Mouse (Mus musculus): ENCODE results near the gene Isl2.

Gene Isl2

DNA sequence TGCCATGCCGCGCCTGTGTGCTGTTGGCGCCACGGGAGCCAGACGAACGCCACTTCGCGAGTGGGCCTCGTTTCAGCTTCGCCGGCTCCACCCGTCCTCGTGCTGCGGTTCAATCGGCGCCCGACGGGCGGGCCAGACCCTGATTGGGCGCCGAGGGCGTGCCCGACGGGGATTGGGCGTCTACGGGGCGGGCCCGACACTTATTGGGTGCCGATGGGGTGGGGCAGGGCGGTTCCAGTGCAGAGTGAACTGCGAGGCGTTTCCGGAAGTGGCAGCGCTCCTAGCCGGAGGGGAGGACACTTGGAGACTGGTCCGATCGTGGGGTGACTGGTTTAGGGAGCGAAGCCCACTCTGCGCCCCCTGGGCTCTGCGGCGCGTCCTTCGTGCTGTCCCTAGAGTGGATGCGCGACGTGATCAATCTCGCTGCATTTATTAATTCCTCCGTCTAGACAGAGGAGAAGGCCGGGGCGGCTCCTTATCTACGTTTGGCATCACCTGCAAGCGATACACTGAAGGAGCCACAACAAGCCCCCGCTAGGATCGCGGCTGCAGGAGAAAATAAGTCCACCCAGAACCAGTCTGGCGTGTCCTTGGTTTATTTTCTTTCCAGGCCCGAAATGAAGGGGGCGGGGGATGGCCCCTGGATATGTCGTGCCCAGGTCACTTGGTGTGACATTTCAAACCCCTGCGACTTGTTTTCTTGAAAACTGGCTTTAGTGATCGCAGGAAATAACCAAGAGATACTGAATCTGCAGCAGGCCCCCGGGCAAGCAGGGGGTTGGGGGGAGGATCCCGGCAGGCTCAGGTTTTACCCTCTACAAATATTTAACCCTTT lies 7.9 kb downstream of the Isl2 start:
- DNase-seq, result peak; percentile 53 to 68

DNA sequence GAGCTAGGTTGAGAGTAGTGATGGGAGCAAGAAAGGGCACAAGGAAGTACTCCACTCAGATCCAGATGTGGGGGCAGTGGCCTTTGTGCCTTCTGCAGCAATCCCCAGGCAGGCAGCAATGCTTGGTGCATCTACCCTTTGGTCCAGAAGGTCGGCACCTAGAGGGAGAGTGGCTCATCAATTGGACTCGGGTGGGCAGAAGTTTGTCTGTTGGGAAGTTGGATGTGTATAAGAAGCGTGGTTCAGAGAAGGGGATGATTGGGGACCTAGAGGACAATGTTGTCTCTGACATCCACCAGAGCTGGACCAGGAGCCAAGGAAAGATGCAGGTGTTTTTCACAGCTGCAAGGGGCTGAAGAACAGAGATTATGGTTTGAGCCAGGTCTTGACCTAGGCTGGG lies 10.4 kb downstream of the Isl2 start:
- no peak for DNase-seq

DNA sequence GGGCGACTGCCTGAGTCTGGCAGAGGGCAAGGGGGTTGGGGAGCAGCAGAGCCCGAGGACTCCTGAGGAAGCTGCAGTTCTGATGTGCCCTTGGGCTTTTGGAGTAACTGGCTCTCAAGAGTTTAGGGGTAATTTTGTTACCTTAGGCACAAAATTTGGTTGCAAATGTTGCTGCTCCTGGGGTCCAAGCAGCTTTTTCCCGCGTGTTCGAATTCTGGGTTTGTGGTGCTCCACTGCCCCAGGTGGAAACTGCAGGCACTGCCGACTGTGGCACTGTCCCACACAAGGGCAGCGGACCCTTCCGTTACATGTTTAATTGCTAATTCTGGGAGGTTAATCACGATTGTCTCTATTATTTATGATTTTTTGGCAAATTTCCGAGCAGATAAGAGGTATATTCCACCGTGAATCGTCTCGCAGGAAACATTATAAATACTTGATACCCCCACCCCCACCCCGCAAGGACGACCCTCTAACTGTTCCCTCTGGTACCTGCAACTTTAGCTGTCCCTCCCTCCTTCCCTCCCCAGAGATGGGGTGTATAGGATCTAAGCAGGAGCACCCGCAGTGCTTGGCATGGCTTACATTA lies 10.9 kb downstream of the Isl2 start:
- DNase-seq, result no peak

DNA sequence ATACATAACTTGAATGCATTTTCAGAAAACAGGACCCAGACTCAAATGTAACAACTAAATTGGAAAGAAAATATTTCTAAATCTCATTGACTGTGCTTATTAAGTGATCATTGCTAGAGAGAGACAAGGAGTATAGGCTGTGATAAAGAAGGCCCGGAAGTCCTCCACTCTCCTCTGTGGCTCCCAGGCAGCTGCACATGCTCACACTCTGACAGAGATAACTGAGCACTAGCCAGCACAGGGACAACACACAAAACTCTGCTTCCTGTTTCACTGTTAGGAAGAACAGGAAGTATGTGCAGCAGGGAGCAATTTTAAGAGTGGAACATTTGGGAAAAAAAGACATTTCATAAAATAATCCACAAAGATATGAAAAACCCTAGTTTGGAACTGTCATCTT lies 16.5 kb downstream of the Isl2 start:
- DNase-seq, result no peak

DNA sequence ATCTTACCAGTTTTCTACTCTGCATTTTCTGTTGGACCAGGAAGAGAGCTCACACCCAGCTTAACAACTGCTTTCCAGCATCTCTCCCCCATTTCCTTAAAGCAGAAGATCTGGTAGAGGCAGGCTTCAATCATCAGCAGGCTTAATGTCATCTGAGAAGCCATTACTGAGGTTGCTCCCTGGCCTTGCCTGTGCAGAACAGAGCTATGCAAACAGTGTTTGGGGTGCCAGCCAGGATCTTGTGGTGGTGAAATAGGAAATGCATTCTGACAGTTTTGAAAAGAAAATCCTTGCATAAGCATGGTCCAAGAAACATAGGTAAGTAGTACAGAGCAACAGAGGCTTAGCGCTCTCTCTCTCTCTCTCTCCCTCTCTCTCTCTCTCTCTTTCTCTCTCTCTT lies 22.5 kb downstream of the Isl2 start:
- DNase-seq, result no peak

DNA sequence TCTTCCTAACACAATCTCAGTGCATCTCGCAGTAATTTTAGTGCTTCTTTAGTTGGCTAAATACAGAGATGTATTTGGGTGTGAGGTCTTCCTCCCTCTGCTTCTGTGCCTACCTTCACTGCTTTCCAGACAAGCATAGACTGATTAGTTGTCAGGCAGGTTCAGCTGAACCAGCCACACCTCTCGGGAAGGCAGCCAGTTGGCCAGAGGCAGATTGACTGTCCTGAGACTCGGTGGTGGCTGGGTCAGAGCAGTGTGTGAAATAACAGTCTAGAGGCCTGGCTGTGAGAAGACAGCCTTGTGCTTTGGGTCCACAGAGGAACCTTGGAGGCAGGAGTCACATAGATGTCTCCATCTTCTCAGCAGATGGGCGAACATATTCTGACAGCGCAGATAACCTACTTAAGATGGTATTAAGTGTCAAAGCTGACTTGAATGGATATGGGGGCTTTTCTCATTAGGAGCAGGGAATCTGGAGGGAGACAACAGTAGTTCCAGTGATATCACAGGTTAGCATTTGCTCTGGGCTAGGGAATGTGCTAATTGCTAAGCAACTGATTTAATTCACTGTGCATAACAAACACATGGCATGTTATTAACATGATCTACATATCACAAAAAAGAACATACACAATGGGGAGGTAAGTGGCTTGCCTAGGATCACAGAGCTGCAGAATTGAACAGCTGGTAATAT lies 30.1 kb downstream of the Isl2 start:
- no peak for DNase-seq

DNA sequence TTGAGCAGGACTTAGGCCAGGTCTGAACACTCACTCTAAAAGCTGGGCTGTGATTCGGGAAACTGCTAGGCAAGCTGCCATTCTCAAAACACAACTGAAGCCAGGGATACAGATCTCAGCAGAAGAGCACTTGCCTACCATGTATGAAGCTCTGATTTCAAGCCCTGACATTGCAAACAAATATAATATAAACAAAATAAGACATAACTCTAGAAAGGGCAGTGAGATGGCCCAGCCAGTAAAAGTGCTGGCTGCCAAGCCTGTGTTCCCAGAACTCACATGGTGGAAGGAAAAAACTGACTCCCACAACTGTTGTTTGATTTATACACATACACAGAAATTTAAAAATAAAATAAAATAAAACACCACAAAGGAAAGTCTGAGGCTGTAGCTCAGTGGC lies 32.6 kb downstream of the Isl2 start:
- no peak for DNase-seq

DNA sequence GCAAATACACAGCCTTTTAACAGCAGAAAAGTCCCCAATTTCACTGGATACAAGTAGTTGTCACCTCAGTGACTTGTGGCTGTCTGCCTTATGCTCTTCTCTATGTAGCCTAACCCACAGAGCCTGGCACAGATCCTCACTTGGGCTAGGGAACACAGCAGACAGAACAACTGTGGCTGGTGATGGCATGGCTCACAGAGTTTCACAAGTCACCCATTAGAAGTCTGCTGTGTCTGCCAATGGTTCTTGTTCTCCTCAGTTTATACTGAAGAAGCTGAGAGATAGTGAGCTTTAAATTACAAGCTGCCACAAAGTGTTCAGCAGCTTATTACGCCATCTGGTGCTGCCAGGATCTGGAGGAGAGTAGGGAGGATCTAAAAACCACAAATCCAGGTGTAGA lies 38.1 kb downstream of the Isl2 start:
- DNase-seq, result no peak

DNA sequence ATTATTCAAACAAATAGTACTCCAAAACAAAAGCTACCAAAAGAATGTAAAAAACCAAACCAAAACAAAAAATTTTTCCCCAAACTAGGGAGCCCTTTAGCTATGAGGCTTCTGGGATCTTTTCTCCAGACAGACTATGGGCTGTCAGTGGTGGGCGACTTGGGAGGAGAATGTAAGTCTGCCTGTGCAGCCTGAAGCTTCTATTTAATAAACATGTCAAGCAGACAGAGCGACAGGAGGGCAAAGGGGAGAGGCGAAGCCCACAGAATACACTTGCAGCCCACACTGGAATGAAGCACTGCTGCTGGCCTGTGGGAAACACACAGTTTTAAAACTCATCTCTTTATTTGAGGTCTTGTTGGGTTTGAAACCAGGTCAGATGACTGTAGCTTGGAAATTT lies 42.9 kb downstream of the Isl2 start:
- no peak for DNase-seq

DNA sequence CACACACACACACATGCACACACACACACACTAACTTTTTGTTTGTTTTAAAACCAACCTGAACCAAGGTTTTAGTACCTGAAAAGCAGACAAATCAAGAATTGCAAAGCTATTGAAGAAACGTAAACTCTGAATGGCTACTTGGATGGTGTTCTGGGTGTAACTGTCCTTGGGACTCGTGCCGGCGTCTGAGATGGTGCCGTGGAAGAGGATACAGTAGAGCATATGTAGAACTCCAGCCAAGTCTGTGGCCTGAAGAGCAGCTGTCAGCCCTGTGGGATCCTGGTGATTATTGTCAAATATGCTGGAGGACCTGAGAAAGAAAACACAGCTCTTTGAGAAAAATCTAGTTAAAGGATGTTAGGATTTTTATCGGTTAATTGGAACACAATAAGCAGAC lies 47.7 kb downstream of the Isl2 start:
- DNase-seq, result no peak
